Mouse (Mus musculus) megakaryocyte, embryonic 14.5 days (primary cell): ENCODE results near the gene Eif1b.

Experiments used
- FLI1 ChIP-seq: IDR thresholded peaks from 2 replicates; pipeline ENCODE4 v1.6.1; 2012; ENCODE audit warnings: low read length, inconsistent platforms, mixed read lengths
- GATA1 ChIP-seq: IDR thresholded peaks from 3 replicates; pipeline ENCODE4 v1.6.1; 2012; ENCODE audit warnings: mixed read lengths, low read length, inconsistent platforms, borderline replicate concordance

DNA sequence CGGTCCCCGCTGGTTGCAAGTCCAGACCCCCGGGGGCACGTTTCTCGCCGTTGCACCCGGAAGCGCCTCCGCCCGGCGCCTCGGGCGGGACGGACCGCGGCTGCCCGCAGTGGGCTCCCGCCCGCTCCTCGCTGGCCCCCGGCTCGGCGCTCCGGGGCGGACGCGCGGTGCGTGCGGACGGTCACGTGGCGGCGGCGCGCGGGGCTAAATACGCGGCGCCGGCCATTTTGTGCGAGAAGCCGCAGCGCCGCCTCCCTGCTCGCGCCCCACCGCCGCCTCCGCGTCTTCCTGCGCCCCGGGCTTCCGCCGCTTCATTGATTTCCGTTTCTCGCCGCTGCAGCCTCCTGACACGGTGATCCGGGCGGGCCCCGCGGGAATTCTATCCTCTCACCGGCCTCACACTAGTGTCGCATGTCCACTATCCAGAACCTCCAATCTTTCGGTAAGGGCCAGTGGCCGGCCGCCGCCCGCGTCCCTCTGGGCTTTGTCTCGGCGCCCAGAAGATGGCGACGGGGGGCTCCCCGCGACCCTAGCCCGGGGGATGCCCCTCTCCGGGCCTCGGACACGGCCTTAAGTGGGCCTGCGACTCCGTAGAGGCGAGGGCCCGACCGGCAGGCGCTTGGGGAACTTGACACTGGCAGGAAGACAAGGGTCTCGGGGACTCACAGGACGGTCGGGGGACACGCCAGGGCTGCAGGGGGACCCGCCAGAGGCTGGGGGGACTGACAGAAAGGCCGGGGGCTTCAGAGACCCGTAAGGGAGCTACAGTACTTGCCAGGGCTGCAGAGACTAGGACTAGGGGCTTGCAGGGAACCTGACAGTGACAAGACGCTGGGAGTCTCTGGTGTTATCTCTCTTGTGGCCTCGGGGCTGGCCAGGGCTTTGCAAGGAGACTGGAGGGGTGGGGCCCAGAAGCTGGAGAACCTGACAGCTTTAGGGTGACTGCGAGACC is 644 bp downstream of the Eif1b start:
- TF ChIP-seq GATA1: no peak
- no peak for TF ChIP-seq FLI1
